Mouse (Mus musculus) erythroblast, adult 5-6 weeks (primary cell): Measurements from ENCODE around the gene Ankrd13a. TPM values are rescaled to one million over a fixed set of nuclear protein-coding genes. Genes with fewer than 3 reads are reported as not detected.

Source experiments
- ATAC-seq: replicated peaks from 2 replicates; pipeline ENCODE4 v1.8.0; 2016; ENCODE audit warnings: moderate number of reproducible peaks, mild to moderate bottlenecking, moderate TSS enrichment, inconsistent platforms; ENCODE audit not compliant: poor library complexity, low FRiP score, severe bottlenecking
- total RNA-seq, 2 experiments: library from RNA; stranded (forward) in 1 of 2; stranded (reverse) in 1 of 2; fragments of 150-400 nt in 1 of 2; fragments of 200-764, 138-1000 nt in 1 of 2; gene quantifications; 2 replicates each; pipeline versions ENCODE4 v1.2.3 to v1.2.4; 2015 to 2017; ENCODE audit warnings: low replicate concordance in 2 of 2

Ankrd13a gene
- total RNA-seq, 2 experiments from 2014 or later: 81.3 to 83.4 TPM

- ATAC-seq: no peak
Observed at GRCm38 (mm10) chr5:114795231-114795630, 20.8 kb downstream of the Ankrd13a start.

- ATAC-seq: no peak
Observed at GRCm38 (mm10) chr5:114795653-114796052, 21.2 kb downstream of the Ankrd13a start.

GRCm38 (mm10) chr5:114796299-114797012 lies 22.0 kb downstream of the Ankrd13a start:
- no peak for ATAC-seq

- ATAC-seq: no peak
Observed at GRCm38 (mm10) chr5:114797253-114797652, 22.8 kb downstream of the Ankrd13a start.

GRCm38 (mm10) chr5:114799848-114800247 lies 25.4 kb downstream of the Ankrd13a start:
- no peak; the same call in 1 of the 2 replicates for ATAC-seq

- no peak for ATAC-seq
Observed at GRCm38 (mm10) chr5:114801049-114801448, 26.6 kb downstream of the Ankrd13a start.

GRCm38 (mm10) chr5:114801841-114802240 lies 27.4 kb downstream of the Ankrd13a start:
- no peak for ATAC-seq

- ATAC-seq: no peak
Observed at GRCm38 (mm10) chr5:114803231-114803630, 28.8 kb downstream of the Ankrd13a start.

- no peak for ATAC-seq
Observed at GRCm38 (mm10) chr5:114804335-114804734, 29.9 kb downstream of the Ankrd13a start.

- no peak for ATAC-seq
Observed at GRCm38 (mm10) chr5:114804958-114805357, 30.5 kb downstream of the Ankrd13a start.

- no peak for ATAC-seq
Observed at GRCm38 (mm10) chr5:114805436-114806350, 31.2 kb downstream of the Ankrd13a start.

- ATAC-seq: no peak
Observed at GRCm38 (mm10) chr5:114806636-114807035, 32.2 kb downstream of the Ankrd13a start.

- peak; percentile 68 for ATAC-seq
Observed at GRCm38 (mm10) chr5:114807063-114807462, 32.6 kb downstream of the Ankrd13a start.

- peak; percentile 58 for ATAC-seq
Observed at GRCm38 (mm10) chr5:114807468-114807867, 33.0 kb downstream of the Ankrd13a start.

- no peak for ATAC-seq
Observed at GRCm38 (mm10) chr5:114807893-114808292, 33.4 kb downstream of the Ankrd13a start.

- ATAC-seq: no peak
Observed at GRCm38 (mm10) chr5:114808385-114808784, 33.9 kb downstream of the Ankrd13a start.

GRCm38 (mm10) chr5:114809181-114809756 lies 34.8 kb downstream of the Ankrd13a start:
- no peak for ATAC-seq

- ATAC-seq: no peak
Observed at GRCm38 (mm10) chr5:114809826-114810225, 35.3 kb downstream of the Ankrd13a start.

GRCm38 (mm10) chr5:114813525-114814181 lies 39.2 kb downstream of the Ankrd13a start:
- peak; percentile 77 for ATAC-seq

- ATAC-seq: no peak
Observed at GRCm38 (mm10) chr5:114816599-114816998, 42.1 kb downstream of the Ankrd13a start.
